Mouse (Mus musculus): ENCODE measurements around the gene Slc47a2. TPM values are rescaled to one million over a fixed set of nuclear protein-coding genes. Genes with fewer than 3 reads are reported as not detected.

Slc47a2 gene
- total RNA-seq, 2 experiments from 2014 or later: 0.30 to 0.40 TPM

DNA sequence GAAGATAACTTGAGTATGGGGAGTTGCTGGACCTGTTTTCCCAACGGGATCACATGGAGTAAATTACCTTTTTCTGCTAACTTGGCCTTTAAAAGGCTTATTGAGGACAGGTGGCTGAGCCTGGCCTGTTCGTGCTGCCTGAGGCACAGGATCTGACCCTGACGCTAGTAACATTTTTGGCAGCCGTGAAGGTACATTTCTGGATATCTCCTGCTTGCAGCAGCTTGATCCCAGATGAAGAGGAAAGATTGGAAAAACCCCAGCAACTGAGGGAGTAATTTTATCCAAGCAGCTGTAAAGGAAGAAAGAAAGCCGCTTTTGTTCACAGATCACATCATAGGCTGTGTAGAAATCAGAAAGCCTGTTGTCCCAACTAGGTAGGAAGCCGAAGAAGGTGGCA, 58.3 kb downstream of the Slc47a2 start:
- DNase-seq (ENCODE audit: low spot score in 2 of 2): no peak

DNA sequence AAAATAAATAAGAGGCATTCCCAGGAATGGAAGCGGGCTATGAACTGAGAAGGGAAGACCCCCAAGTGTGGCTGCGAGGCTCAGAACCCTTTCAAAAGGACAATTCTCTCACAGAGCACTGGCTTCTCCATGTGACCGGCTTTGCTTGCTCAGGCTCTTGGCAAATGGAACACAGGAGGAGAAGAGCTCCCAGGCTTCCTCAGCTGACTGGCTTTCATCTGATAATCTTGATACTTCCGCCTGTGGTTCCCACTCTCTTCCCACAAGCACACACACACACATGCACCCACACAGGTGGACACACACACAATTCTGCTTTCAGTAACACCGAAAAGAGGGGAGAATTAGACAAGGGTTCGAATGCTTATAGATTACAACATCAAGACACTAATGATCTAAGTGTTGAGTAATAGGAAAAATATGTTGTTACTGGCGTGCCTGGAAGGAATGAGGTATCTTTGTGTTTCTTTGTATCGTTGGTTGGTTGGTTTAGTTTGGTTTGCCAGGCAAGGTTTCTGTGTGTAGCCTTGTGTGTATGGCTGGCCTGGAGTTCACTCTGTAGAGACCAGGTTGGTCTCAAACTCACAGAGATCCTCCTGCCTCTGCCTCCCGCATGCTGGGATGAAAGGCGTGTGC, 59.1 kb downstream of the Slc47a2 start:
- no peak for DNase-seq (ENCODE audit: low spot score in 2 of 2)

DNA sequence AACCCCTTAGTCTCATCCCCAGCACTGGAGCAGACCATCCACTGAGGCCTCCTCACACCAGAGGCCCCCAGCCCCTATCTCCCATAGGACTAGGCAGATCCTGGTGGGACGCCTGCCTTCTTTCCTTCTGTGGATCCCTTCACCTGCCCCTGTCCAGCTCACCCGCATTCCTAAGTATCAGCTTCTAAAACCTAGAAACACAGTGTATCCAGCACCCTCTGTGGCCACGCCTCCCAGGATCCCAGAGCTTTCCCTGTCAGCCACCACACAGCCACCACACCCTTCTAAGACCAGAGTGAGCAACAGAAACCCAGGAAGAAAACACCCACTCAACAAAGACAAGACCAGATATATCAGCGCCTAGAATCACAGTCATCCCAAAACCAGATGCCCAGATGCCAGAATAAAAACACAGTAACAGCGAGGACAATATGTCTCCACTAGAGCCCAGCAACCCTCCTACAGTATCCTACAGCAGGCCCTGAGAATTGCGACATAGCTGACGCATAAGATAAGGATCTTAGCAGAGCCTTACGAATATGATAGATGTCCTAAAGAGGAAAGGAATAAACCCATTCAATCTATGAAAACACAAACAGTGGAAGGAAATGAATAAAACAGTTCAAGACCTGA, 64.1 kb downstream of the Slc47a2 start:
- no peak for DNase-seq (ENCODE audit: low spot score in 2 of 2)

DNA sequence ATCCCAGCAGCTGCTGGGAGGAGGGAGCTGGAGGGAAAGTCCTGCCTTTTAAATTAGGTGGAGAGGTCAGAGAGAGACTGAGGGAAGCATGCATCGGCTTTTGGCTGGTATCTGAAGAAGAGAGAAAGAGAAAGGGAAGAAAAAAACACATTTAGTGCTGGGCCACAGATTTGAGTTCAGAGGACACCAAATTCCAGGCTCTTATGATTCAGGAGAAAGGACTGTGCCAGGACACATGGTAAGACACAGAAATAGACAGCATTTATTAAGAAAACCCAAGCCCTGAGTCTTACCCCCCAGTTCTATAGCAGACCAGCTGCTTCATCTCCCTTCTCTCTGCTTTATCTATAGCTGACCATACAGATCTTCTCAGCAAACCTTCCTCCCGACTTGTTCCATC, 64.7 kb downstream of the Slc47a2 start:
- DNase-seq (ENCODE audit: low spot score in 2 of 2): no peak

DNA sequence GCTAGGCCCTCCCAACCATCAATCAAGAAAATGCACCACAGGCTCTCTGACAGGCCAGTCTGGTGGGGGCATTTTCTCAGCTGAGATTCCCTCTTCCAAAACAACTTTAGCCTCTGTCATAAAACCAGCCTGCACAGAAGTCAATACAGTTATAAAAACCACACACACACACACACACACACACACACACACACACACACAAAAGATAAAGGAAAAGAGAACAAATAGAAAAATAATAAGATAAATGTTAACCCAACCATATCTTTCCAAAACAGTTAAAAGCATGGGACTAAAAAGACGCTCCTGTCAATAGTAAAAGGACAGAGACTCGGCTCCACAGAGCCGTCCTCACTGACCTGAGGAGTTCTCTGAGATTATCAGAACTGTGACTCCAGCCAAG, 66.2 kb downstream of the Slc47a2 start:
- DNase-seq (ENCODE audit: low spot score in 2 of 2): no peak

DNA sequence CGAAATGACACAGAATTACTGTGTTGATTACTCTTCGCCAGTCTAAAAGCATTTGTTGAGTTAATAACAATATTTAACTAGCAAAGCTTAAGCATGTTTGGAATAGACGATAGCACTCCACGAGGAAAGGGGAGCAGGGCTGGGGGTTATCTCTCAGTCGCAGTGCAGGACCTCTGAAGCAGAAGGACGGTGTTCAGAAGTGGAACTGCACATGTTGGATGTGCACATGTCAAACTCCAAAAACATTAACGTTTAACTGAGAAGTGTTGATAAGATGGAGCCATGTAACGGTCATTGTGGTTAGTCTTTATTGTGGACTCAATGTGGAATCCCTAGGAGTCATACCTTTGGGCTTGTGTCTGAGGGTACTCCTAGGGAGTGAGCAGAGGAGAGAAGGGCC, 67.6 kb downstream of the Slc47a2 start:
- no peak for DNase-seq (ENCODE audit: low spot score in 2 of 2)

DNA sequence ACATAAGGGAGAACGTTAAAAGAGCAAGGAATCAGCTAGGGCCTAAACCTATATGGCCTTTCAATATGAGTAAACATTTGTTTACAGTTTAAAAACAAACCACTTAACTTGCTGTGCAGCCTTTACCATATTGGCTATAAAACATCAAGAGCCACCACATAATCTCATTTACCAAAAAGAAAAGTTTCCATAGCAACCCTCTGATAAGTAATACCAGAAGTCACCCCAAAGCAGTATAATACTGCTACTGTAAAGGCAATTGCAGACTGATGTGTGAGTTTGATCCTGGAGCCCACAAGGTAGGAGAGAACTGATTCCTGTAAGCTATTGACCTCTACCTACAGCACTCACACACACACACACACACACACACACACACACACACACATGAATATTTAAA, 68.2 kb downstream of the Slc47a2 start:
- no peak for DNase-seq (ENCODE audit: low spot score in 2 of 2)

DNA sequence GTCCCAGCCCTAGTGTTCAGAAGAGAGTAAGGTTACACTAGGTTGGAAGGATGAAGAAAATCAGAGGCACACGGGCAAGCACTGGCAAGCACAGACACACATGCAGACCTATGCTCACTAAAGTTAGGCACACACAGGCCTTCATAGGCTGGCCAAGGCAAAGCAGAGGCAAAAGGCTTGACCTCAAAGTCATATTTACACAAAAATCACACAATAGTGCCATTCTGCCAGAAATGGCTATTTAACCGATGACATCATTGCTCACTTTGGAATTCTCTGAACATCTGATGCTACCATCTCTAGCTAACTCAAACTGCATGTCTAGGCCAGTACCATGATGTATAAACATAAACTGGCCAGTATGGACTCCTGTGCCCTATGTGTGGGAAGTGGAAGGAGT, 68.7 kb downstream of the Slc47a2 start:
- DNase-seq (ENCODE audit: low spot score in 2 of 2): no peak

DNA sequence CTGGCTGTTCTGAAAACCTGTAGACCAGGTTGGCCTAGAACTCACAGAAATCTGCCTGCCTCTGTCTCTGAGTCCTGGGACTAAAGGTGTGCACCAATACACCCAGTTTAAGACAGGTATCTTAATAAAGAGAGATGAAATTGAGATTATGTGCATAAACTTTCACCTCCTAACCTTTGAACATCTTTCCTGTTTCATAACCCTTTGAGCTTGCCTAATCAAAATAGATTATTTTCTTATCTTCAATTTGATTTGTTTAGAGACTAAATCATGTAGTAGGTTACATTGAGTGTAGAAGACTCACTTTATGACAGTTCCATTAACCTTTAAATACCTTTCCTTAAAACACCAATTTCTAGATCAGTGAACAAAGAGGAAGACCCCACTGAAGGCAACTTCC, 71.0 kb downstream of the Slc47a2 start:
- DNase-seq (ENCODE audit: low spot score in 2 of 2): no peak

GRCm38 (mm10) chr11:61270406-61270805, 72.3 kb downstream of the Slc47a2 start:
- no peak for DNase-seq (ENCODE audit: low spot score in 2 of 2)

GRCm38 (mm10) chr11:61268626-61269349, 73.9 kb downstream of the Slc47a2 start:
- DNase-seq (ENCODE audit: low spot score in 2 of 2): no peak

DNA sequence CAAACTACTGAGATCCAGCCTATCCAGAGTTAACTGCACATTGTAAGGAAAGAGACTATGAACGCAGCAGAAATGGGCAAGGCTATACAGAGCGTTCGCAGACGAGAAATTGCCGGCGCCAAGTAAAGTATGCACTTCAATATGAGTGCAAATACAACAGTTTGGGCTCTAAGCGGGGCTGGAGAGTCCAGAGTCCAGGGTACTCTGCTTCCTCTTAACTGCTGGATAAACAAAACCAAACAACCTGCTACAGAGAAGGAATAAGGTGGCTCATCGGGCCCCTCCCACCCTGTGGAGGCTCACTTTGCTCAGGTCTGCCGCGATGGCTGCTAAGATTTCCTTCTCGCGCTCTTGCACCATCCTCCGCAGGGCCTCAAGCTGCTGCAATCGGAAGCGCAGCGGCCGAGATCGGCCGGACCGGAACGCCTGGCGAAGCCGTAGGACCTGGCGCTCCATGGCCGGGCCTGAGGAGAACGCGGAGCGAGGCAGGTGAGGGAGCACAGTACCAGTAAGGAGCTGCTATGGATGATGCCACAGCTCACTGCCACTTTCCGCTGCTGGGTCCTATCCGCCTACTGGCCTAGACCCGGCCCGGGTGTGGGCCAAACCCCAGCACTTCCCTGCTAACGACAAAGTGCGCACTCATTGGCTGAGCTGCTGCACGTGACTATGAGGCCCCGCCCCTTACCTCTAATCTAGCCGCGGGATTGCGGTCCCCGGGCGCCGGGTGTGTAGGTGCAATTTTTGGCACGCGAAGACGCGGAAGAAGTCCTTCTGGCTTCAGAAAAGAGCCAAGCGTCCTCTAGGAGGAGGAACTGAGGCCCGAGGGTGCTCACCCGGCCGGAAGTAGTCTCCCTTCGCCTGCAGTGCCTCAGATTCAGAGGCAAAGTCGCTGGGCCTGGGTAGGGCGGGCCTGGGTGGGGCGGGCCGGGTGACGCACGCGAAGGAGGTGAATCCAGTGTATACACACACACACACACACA, 75.8 kb downstream of the Slc47a2 start, which contains the start of gene Aldh3a2:
TSS of gene Aldh3a2 (minus strand) at position 914 of the 983 bp plus-strand sequence.
- DNase-seq (ENCODE audit: low spot score in 2 of 2): peak; percentile 90 to 95

DNA sequence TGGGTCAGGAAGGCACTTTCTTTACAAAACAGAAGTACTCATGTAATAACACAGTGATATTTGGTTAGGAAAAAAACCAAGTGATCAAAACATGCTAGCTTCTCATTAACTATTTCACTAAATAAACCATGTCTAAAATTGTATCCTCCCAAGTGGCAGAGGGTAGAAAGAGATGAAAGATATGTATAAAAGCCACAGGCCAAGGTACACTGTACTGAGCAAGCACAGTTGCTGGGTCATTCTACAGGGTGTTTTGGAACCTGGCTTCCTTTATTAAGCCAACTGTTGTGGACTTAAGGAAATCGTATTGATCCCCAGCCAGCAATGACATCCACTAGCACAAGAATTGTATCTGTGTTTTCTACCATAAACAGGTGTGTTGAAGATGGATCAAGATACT, 78.8 kb downstream of the Slc47a2 start:
- DNase-seq (ENCODE audit: low spot score in 2 of 2): no peak

DNA sequence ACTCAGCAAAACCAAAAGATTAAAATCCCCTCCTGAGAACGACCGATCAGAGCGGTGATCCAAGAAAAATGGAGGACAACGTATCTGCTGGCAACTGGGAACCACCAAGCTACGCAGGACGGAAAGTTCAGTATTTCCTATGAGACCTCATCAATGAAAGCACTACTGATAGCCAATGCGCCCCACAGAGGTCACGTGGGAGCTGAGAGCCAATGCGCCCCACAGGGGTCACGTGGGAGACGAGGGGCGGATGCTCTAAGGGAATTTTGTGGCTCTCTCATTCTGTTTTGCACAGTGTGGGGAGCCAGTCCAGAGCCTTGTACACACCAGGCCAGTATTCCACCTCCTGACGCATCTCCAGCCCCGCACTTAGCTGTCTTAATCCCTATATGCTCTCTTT, 80.1 kb downstream of the Slc47a2 start:
- no peak for DNase-seq (ENCODE audit: low spot score in 2 of 2)

DNA sequence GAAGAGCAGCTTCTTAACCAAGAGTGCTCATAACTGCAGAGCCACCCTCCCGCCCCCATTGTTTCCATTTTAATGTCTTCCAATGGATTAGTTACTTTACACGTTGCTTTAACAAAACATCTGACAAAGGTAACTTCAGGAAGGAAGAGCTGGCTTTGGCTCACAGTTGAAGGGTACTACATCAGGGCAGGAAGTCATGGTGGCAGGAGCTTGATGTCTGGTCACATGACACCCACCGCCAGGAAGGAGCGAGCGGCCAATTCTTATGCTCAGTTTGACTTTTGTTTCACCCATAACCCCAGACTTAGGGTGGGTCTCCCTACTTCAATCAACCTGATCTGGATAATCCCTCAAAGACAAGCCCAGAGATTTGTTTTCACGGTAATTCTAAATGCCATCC, 83.6 kb downstream of the Slc47a2 start:
- DNase-seq (ENCODE audit: low spot score in 2 of 2): no peak

DNA sequence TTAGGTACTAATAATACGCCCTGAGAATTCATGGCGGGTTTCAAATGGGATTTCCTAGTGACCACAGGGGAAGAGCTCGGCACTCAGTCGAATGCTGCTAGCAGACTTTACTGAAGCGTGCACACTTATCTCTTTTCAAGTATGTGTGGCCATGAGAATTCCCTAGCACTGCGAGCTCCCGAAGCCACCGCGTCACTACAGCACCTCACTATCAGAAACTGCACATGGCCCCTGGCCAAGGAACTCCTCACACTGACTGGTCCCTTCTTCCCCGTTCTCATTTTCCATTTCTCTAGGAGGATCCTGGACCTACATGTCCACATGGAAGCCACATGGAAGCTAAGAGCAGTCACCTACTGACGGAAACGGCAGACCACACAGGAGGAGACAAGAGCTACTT, 89.9 kb downstream of the Slc47a2 start:
- DNase-seq (ENCODE audit: low spot score in 2 of 2): no peak

DNA sequence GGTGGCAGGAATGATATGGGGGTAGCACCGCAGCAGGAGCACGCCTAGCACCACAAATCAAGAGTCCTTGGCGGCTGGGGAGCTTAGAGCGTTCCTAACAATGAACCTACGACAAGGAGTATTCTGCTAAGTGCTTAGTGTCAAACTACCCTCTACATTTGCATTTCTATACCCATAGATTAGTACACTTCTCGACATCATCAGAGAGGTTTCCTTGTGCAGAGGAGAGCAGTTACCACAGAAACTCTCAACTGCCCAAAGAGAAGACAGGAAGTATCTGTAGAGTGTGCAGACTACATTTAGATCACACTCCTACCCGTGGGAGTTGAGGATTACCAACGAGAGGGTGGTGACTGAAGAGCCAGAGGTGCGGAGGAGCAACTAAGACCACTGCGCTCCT, 90.9 kb downstream of the Slc47a2 start:
- DNase-seq (ENCODE audit: low spot score in 2 of 2): no peak

Data from layer of hippocampus, postnatal 10 days (tissue).